Mouse (Mus musculus) CH12.LX (cell line): ENCODE results near the gene Gm10203. TPM values are rescaled to one million over a fixed set of nuclear protein-coding genes. Genes with fewer than 3 reads are reported as not detected.

Experiments used
- DNase-seq: peaks from one replicate; pipeline ENCODE4 v3.0.0-alpha.2; 2013; ENCODE audit errors: extremely low read depth
- H3K27ac ChIP-seq: 2 replicates; pipeline ENCODE4 v1.5.1; 2012; ENCODE audit warnings: low read depth, mild to moderate bottlenecking, control low read depth, moderate library complexity; ENCODE audit not compliant: insufficient read depth
- H3K27me3 ChIP-seq: replicated peaks from 2 replicates; pipeline ENCODE3; 2012; ENCODE audit warnings: inconsistent platforms
- H3K36me3 ChIP-seq, 2 experiments: replicated peaks in 1 of 2; 2 replicates each; pipeline versions ENCODE3 to v1.6.1; 2012; ENCODE audit warnings: inconsistent platforms in 1 of 2, low read length in 1 of 2, mild to moderate bottlenecking in 1 of 2, mixed read lengths in 1 of 2, moderate library complexity in 1 of 2; ENCODE audit not compliant: control insufficient read depth in 1 of 2, insufficient read depth in 1 of 2
- H3K4me1 ChIP-seq, 2 experiments: 2 replicates each; pipeline ENCODE4 v1.6.1; 2012; ENCODE audit warnings: inconsistent platforms in 1 of 2, moderate library complexity in 1 of 2; ENCODE audit not compliant: insufficient read depth in 2 of 2, control insufficient read depth in 1 of 2
- H3K4me2 ChIP-seq: 2 replicates; pipeline ENCODE4 v1.6.1; 2012; ENCODE audit warnings: low read depth, mild to moderate bottlenecking, control low read depth; ENCODE audit not compliant: poor library complexity, insufficient read depth, severe bottlenecking
- H3K4me3 ChIP-seq, 3 experiments: fragments of 150-350 bp in 1 of 3; sonication (generic) in 1 of 3; replicated peaks in 1 of 3; 2 replicates each; pipeline versions ENCODE3 to v1.5.1; 2011 to 2012; ENCODE audit warnings: low read depth in 2 of 3, low read length in 2 of 3, mild to moderate bottlenecking in 2 of 3, moderate library complexity in 2 of 3, control low read depth in 1 of 3, improper control_type of control experiment in 1 of 3, inconsistent platforms in 1 of 3, mixed read lengths in 1 of 3; ENCODE audit not compliant: poor library complexity in 1 of 3
- H3K79me2 ChIP-seq: replicated peaks from 2 replicates; pipeline ENCODE4 v1.6.1; 2012; ENCODE audit warnings: mild to moderate bottlenecking, moderate library complexity; ENCODE audit not compliant: control insufficient read depth, poor library complexity, insufficient read depth, severe bottlenecking; ENCODE audit errors: extremely low read depth
- H3K9ac ChIP-seq: 2 replicates; pipeline ENCODE4 v1.6.1; 2012; ENCODE audit warnings: low read depth, mild to moderate bottlenecking, control low read depth, moderate library complexity; ENCODE audit not compliant: insufficient read depth
- H3K9me3 ChIP-seq: replicated peaks from 2 replicates; pipeline ENCODE3; 2012; ENCODE audit warnings: low read length, inconsistent platforms, mixed read lengths
- BHLHE40 ChIP-seq: IDR thresholded peaks from 2 replicates; pipeline ENCODE4 v1.6.1; 2011; ENCODE audit warnings: mild to moderate bottlenecking, low read depth, low read length, improper control_type of control experiment
- CHD1 ChIP-seq: IDR thresholded peaks from 2 replicates; pipeline ENCODE4 v1.6.1; 2012; ENCODE audit warnings: low read depth, low read length, improper control_type of control experiment, inconsistent platforms
- CHD2 ChIP-seq: IDR thresholded peaks from 2 replicates; pipeline ENCODE4 v1.6.1; 2011; ENCODE audit warnings: low read length, improper control_type of control experiment
- CTCF ChIP-seq, 2 experiments: IDR thresholded peaks in 1 of 2; conservative IDR thresholded peaks in 1 of 2; 2 replicates each; pipeline ENCODE4 v1.5.1; 2011 to 2012; ENCODE audit warnings: low read depth in 2 of 2, low read length in 2 of 2, improper control_type of control experiment in 1 of 2, inconsistent platforms in 1 of 2, mild to moderate bottlenecking in 1 of 2, moderate library complexity in 1 of 2
- E2F4 ChIP-seq: IDR thresholded peaks from 2 replicates; pipeline ENCODE4 v1.6.1; 2011; ENCODE audit warnings: low read depth, low read length, improper control_type of control experiment; ENCODE audit not compliant: insufficient replicate concordance
- ELF1 ChIP-seq: IDR thresholded peaks from 2 replicates; pipeline ENCODE4 v1.6.1; 2014; ENCODE audit warnings: low read depth, mild to moderate bottlenecking, inconsistent platforms, low read length, improper control_type of control experiment
- EP300 ChIP-seq: IDR thresholded peaks from 2 replicates; pipeline ENCODE4 v1.6.1; 2011; ENCODE audit warnings: low read length, improper control_type of control experiment
- ETS1 ChIP-seq: conservative IDR thresholded peaks from 2 replicates; pipeline ENCODE4 v1.6.1; 2012; ENCODE audit warnings: low read depth, mild to moderate bottlenecking, inconsistent platforms, low read length, improper control_type of control experiment, moderate library complexity
- GABPA ChIP-seq: IDR thresholded peaks from 2 replicates; pipeline ENCODE4 v1.6.1; 2012; ENCODE audit warnings: low read depth, low read length, improper control_type of control experiment, inconsistent platforms; ENCODE audit not compliant: insufficient replicate concordance
- HCFC1 ChIP-seq: IDR thresholded peaks from 2 replicates; pipeline ENCODE4 v1.6.1; 2012; ENCODE audit warnings: low read depth, mild to moderate bottlenecking, inconsistent platforms, low read length, improper control_type of control experiment
- IRF4 ChIP-seq: IDR thresholded peaks from 2 replicates; pipeline ENCODE4 v1.6.1; 2014; ENCODE audit warnings: low read depth, mild to moderate bottlenecking, inconsistent platforms, low read length, improper control_type of control experiment
- JUN ChIP-seq: IDR thresholded peaks from 2 replicates; pipeline ENCODE4 v1.6.1; 2011; ENCODE audit warnings: low read depth, mild to moderate bottlenecking, low read length, improper control_type of control experiment, moderate library complexity; ENCODE audit not compliant: insufficient read depth
- JUND ChIP-seq: conservative IDR thresholded peaks from 2 replicates; pipeline ENCODE4 v1.6.1; 2011; ENCODE audit warnings: low read depth, low read length, improper control_type of control experiment
- KAT2A ChIP-seq: IDR thresholded peaks from 2 replicates; pipeline ENCODE4 v1.6.1; 2012; ENCODE audit warnings: low read length, improper control_type of control experiment, inconsistent platforms; ENCODE audit not compliant: insufficient replicate concordance
- MAFK ChIP-seq: IDR thresholded peaks from 2 replicates; pipeline ENCODE4 v1.6.1; 2011; ENCODE audit warnings: low read length, improper control_type of control experiment; ENCODE audit not compliant: insufficient replicate concordance
- MAX ChIP-seq: IDR thresholded peaks from 2 replicates; pipeline ENCODE4 v1.6.1; 2011; ENCODE audit warnings: low read length, improper control_type of control experiment
- MAZ ChIP-seq: IDR thresholded peaks from 2 replicates; pipeline ENCODE4 v1.6.1; 2012; ENCODE audit warnings: low read depth, mild to moderate bottlenecking, inconsistent platforms, low read length, improper control_type of control experiment, moderate library complexity
- MEF2A ChIP-seq: IDR thresholded peaks from 2 replicates; pipeline ENCODE4 v1.6.1; 2014; ENCODE audit warnings: low read depth, mild to moderate bottlenecking, inconsistent platforms, low read length, improper control_type of control experiment, borderline replicate concordance
- MXI1 ChIP-seq: IDR thresholded peaks from 2 replicates; pipeline ENCODE4 v1.6.1; 2011; ENCODE audit warnings: mild to moderate bottlenecking, low read depth, low read length, improper control_type of control experiment
- MYC ChIP-seq: IDR thresholded peaks from 2 replicates; pipeline ENCODE4 v1.6.1; 2011; ENCODE audit warnings: low read depth, mild to moderate bottlenecking, improper control_type of control experiment, low read length
- NELFE ChIP-seq: IDR thresholded peaks from 2 replicates; pipeline ENCODE4 v1.6.1; 2011; ENCODE audit warnings: low read depth, low read length, improper control_type of control experiment
- NRF1 ChIP-seq: IDR thresholded peaks from 2 replicates; pipeline ENCODE4 v1.6.1; 2014; ENCODE audit warnings: low read depth, mild to moderate bottlenecking, inconsistent platforms, low read length, improper control_type of control experiment, moderate library complexity
- PAX5 ChIP-seq: IDR thresholded peaks from 2 replicates; pipeline ENCODE4 v1.6.1; 2012; ENCODE audit warnings: low read length, inconsistent platforms, mixed read lengths
- POLR2A ChIP-seq: IDR thresholded peaks from 2 replicates; pipeline ENCODE4 v1.6.1; 2011; ENCODE audit warnings: low read depth, mild to moderate bottlenecking, improper control_type of control experiment, low read length
- POLR2AphosphoS2 ChIP-seq: IDR thresholded peaks from 2 replicates; pipeline ENCODE4 v1.6.1; 2011; ENCODE audit warnings: low read depth, low read length, improper control_type of control experiment
- RAD21 ChIP-seq: IDR thresholded peaks from 2 replicates; pipeline ENCODE4 v1.6.1; 2011; ENCODE audit warnings: low read depth, mild to moderate bottlenecking, low read length, improper control_type of control experiment, moderate library complexity
- RCOR1 ChIP-seq: conservative IDR thresholded peaks from 2 replicates; pipeline ENCODE4 v1.6.1; 2012; ENCODE audit warnings: low read depth, mild to moderate bottlenecking, inconsistent platforms, low read length, improper control_type of control experiment
- SIN3A ChIP-seq: IDR thresholded peaks from 2 replicates; pipeline ENCODE4 v1.6.1; 2012; ENCODE audit warnings: low read length, improper control_type of control experiment, inconsistent platforms
- SMC3 ChIP-seq: IDR thresholded peaks from 2 replicates; pipeline ENCODE4 v1.6.1; 2011; ENCODE audit warnings: low read depth, low read length, improper control_type of control experiment
- TBP ChIP-seq: conservative IDR thresholded peaks from 2 replicates; pipeline ENCODE4 v1.6.1; 2011; ENCODE audit warnings: low read depth, low read length, improper control_type of control experiment
- TCF12 ChIP-seq: IDR thresholded peaks from 2 replicates; pipeline ENCODE4 v1.6.1; 2014; ENCODE audit warnings: low read depth, mild to moderate bottlenecking, inconsistent platforms, low read length, improper control_type of control experiment
- UBTF ChIP-seq: IDR thresholded peaks from 2 replicates; pipeline ENCODE4 v1.6.1; 2012; ENCODE audit warnings: low read depth, mild to moderate bottlenecking, inconsistent platforms, low read length, improper control_type of control experiment, moderate library complexity
- USF1 ChIP-seq: IDR thresholded peaks from 2 replicates; pipeline ENCODE4 v1.6.1; 2014; ENCODE audit warnings: low read depth, mild to moderate bottlenecking, inconsistent platforms, low read length, improper control_type of control experiment
- USF2 ChIP-seq: conservative IDR thresholded peaks from 2 replicates; pipeline ENCODE4 v1.6.1; 2011; ENCODE audit warnings: low read depth, low read length, improper control_type of control experiment
- ZC3H11A ChIP-seq: IDR thresholded peaks from 2 replicates; pipeline ENCODE4 v1.6.1; 2012; ENCODE audit warnings: low read depth, mild to moderate bottlenecking, inconsistent platforms, low read length, improper control_type of control experiment
- ZKSCAN1 ChIP-seq: IDR thresholded peaks from 2 replicates; pipeline ENCODE4 v1.6.1; 2012; ENCODE audit warnings: low read depth, inconsistent platforms, low read length, improper control_type of control experiment, borderline replicate concordance
- ZMIZ1 ChIP-seq: IDR thresholded peaks from 2 replicates; pipeline ENCODE4 v1.6.1; 2012; ENCODE audit warnings: low read depth, mild to moderate bottlenecking, inconsistent platforms, low read length, improper control_type of control experiment
- ZNF384 ChIP-seq: IDR thresholded peaks from 2 replicates; pipeline ENCODE4 v1.6.1; 2012; ENCODE audit warnings: low read depth, low read length, improper control_type of control experiment, inconsistent platforms
- dilution Hi-C: fragments of 300-500 bp; cut with MboI; formaldehyde crosslinking; loops from 2 replicates; pipeline ENCODE4 v1.14.3; 2020; ENCODE audit warnings: low sequenced_read_pairs; ENCODE audit not compliant: extremely low pct_unique_long_range_greater_than_20kb, extremely low pct_ligation_motif_present
- in situ Hi-C: fragments of 300-500 bp; cut with MboI; formaldehyde crosslinking; loops from 3 replicates; pipeline ENCODE4 v1.14.3; 2019; ENCODE audit warnings: low sequenced_read_pairs, low pct_ligation_motif_present, low pct_unique_long_range_greater_than_20kb, mixed read lengths
- polyA plus RNA-seq: library from polyadenylated mRNA; unstranded; fragments of >175 nt; gene quantifications from 2 replicates; pipeline ENCODE4 v1.2.1, GENCODE M21; 2012; ENCODE audit warnings: low read depth; ENCODE audit not compliant: insufficient read length
- total RNA-seq, 2 experiments: library from RNA; depleted of rRNA; stranded (reverse); fragments of 300-350 nt in 1 of 2; fragments of >200 nt in 1 of 2; gene quantifications; 2 replicates each; pipeline ENCODE4 v1.2.3; 2012 to 2014

Gm10203 gene
- total and polyA plus RNA-seq, 3 experiments, result not detected

- in situ Hi-C loops, result loop anchor here (25.0 kb wide), 1 partner anchor 164 kb away; the partner anchor contains the start of gene Sinhcaf
- peak; percentile 13 for DNase-seq
- Histone ChIP-seq H3K4me1 (peaks cover 0 to 16% of the 10 kb centered on the region in 2 experiments; a peak in 2 of 4 replicates), H3K36me3 (no peaks in the 10 kb centered on the region), H3K4me2 (peak within 1 kb of the TSS; percentile 54), H3K9ac (peak within 1 kb of the TSS; percentile 57), H3K4me3 (peak within 1 kb of the TSS; percentile 72 to 77 (median 75)), H3K27me3 (peaks cover 30% of the 10 kb centered on the region), H3K27ac (peak within 1 kb of the TSS; percentile 26; the same call in 1 of the 2 replicates), H3K9me3 (peaks cover 3% of the 10 kb centered on the region), H3K79me2 (peaks cover 14% of the 10 kb centered on the region; the same call in 1 of the 2 replicates)
- TF ChIP-seq SMC3 (no peak), MYC (no peak), BHLHE40 (no peak), TCF12 (no peak), RAD21 (no peak), MAZ (no peak), POLR2AphosphoS2 (no peak), USF2 (no peak), E2F4 (no peak), HCFC1 (no peak), NELFE (0 out of 2 replicates have a peak, but pooled peaks have one; percentile 31), USF1 (no peak), SIN3A (peak; percentile 41; the same call in 1 of the 2 replicates), MEF2A (no peak), JUN (no peak), ZNF384 (no peak), KAT2A (no peak), JUND (no peak), RCOR1 (no peak), ELF1 (0 out of 2 replicates have a peak, but pooled peaks have one; percentile 21), CHD2 (peak; percentile 54), CTCF (conservative IDR thresholded peaks at IDR 0.05 in 1 of 2, IDR thresholded peaks at IDR 0.05 in 1 of 2; ENCODE audit: low read depth in 2 of 2, low read length in 2 of 2) (no peak), TBP (no peak), MXI1 (0 out of 2 replicates have a peak, but pooled peaks have one; percentile 55), ZC3H11A (no peak), CHD1 (no peak), ETS1 (no peak), EP300 (no peak), NRF1 (peak; percentile 75), MAFK (no peak), PAX5 (no peak), POLR2A (peak; percentile 45; the same call in 1 of the 2 replicates), ZKSCAN1 (no peak), MAX (no peak), UBTF (peak; percentile 96), GABPA (no peak), ZMIZ1 (no peak), IRF4 (no peak)
- dilution Hi-C loops, result no loop called here
These were observed 28.7 kb upstream of the Gm10203 start, which contains the start of gene Dennd5b for GRCm38 (mm10) chr6:149101076-149101942. Gene Dennd5b (minus strand): TSS chr6:149101680.
